Mouse (Mus musculus) effector memory CD4-positive, alpha-beta T cell, adult 7 months (primary cell): ENCODE data around the gene Olfr347. TPM values are rescaled to one million over a fixed set of nuclear protein-coding genes. Genes with fewer than 3 reads are reported as not detected.

Experiments
- polyA plus RNA-seq: library from polyadenylated mRNA; unstranded; fragments of 100-300 nt; shearing (Covaris generic); gene quantifications from one replicate; pipeline ENCODE4 v1.2.1, GENCODE M21; 2017

Gene Olfr347
- polyA plus RNA-seq, result not detected

GRCm38 (mm10) chr2:36731602-36732001 lies at the start of gene Olfr347:
Olfr347 (plus strand) TSS chr2:36731902.

GRCm38 (mm10) chr2:36685488-36685887 lies 46.2 kb upstream of the Olfr347 start, which contains the start of gene Olfr346:
Olfr346 (plus strand) TSS chr2:36685788.

GRCm38 (mm10) chr2:36783976-36784375 lies 52.3 kb downstream of the Olfr347 start, which contains the start of gene Olfr348:
Olfr348 (plus strand) TSS chr2:36784276.

Other genes with a start within 250 kb of the Olfr347 start
- 0.13 TPM for gene Olfr341, start 249.4 kb upstream of the Olfr347 start, polyA plus RNA-seq
- gene Olfr342, start 206.9 kb upstream of the Olfr347 start, polyA plus RNA-seq, result not detected
- 0.05 TPM for gene Olfr344, start 165.2 kb upstream of the Olfr347 start, polyA plus RNA-seq
- gene Olfr345, start 91.9 kb upstream of the Olfr347 start, polyA plus RNA-seq, result not detected
- gene Olfr346, start 46.1 kb upstream of the Olfr347 start, polyA plus RNA-seq, result not detected
- not detected for gene Olfr348, start 52.4 kb downstream of the Olfr347 start, polyA plus RNA-seq
- gene Olfr50, start 58.6 kb downstream of the Olfr347 start, polyA plus RNA-seq, result not detected
- gene Olfr3, start 85.1 kb downstream of the Olfr347 start, polyA plus RNA-seq, result not detected
- not detected for gene Olfr350, start 114.4 kb downstream of the Olfr347 start, polyA plus RNA-seq
- gene Olfr351, start 130.8 kb downstream of the Olfr347 start, polyA plus RNA-seq, result not detected
- gene Olfr352, start 136.6 kb downstream of the Olfr347 start, polyA plus RNA-seq, result 0.18 TPM
- not detected for gene Olfr353, start 161.0 kb downstream of the Olfr347 start, polyA plus RNA-seq
- gene Olfr354, start 173.8 kb downstream of the Olfr347 start, polyA plus RNA-seq, result 0.16 TPM
- 0.62 TPM for gene Olfr355, start 197.0 kb downstream of the Olfr347 start, polyA plus RNA-seq
- not detected for gene Olfr356, start 205.2 kb downstream of the Olfr347 start, polyA plus RNA-seq